Mouse (Mus musculus) forebrain, embryonic 10.5 days (tissue): ENCODE data around the gene Tfrc. TPM values are rescaled to one million over a fixed set of nuclear protein-coding genes. Genes with fewer than 3 reads are reported as not detected.

Experiments used
- DNase-seq: peaks from one replicate; pipeline ENCODE4 v3.0.0-alpha.2; 2017; ENCODE audit warnings: low spot score; ENCODE audit errors: extremely low spot score
- H3K27ac ChIP-seq: fragments of 300-500 bp; sonication (generic); 2 replicates; pipeline ENCODE4 v1.5.1; 2016; ENCODE audit warnings: mild to moderate bottlenecking
- H3K27me3 ChIP-seq: fragments of 300-500 bp; sonication (generic); 2 replicates; pipeline ENCODE4 v1.6.1; 2016; ENCODE audit warnings: mild to moderate bottlenecking; ENCODE audit not compliant: poor library complexity, severe bottlenecking
- H3K36me3 ChIP-seq: fragments of 300-500 bp; sonication (generic); replicated peaks from 2 replicates; pipeline ENCODE4 v1.6.1; 2016; ENCODE audit warnings: mild to moderate bottlenecking, moderate library complexity
- H3K4me1 ChIP-seq: fragments of 300-500 bp; sonication (generic); 2 replicates; pipeline ENCODE4 v1.6.1; 2016
- H3K4me3 ChIP-seq: fragments of 300-500 bp; sonication (generic); 2 replicates; pipeline ENCODE4 v1.5.1; 2016; ENCODE audit warnings: mild to moderate bottlenecking, moderate library complexity
- H3K9me3 ChIP-seq: fragments of 300-500 bp; sonication (generic); 2 replicates; pipeline ENCODE4 v1.6.1; 2016; ENCODE audit warnings: mild to moderate bottlenecking, moderate library complexity
- WGBS: fragments of 180-500 bp; shearing (Covaris S2); methylation state at CpG from one replicate; pipeline ENCODE4 v1.1.7; 2016; 5-methylcytosine and 5-hydroxymethylcytosine counted together
- polyA plus RNA-seq: library from polyadenylated mRNA; unstranded; fragments of >200 nt; fragmentation: Nextera tagmentation; extraction: Ambion mirVana; gene quantifications from 2 replicates; pipeline ENCODE4 v1.2.1, GENCODE M21; 2016

The Tfrc gene
- polyA plus RNA-seq, 1 experiment from 2014 or later, result 72.0 TPM

- Histone ChIP-seq H3K9me3 (no peaks in the 10 kb centered on the region), H3K4me3 (no peak overlapping the region), H3K27me3 (no peaks in the 10 kb centered on the region), H3K4me1 (no peaks in the 10 kb centered on the region; the same call in 1 of the 2 replicates), H3K36me3 (peaks cover 56% of the 10 kb centered on the region), H3K27ac (no peak overlapping the region)
- 36% methylated on average over 5 of the region's 5 CpGs for WGBS
- peak; percentile 48 for DNase-seq
These were observed 73.5 kb downstream of the Tfrc start for GRCm38 (mm10) chr16:32682194-32682593.

Other genes starting within 250 kb of the Tfrc start
- gene Tm4sf19, start 208.4 kb upstream of the Tfrc start, polyA plus RNA-seq, result not detected in 2 replicates
- 39.0 and 39.2 TPM in 2 replicates for gene Tctex1d2, start 189.2 kb upstream of the Tfrc start, polyA plus RNA-seq
- 41.7 and 41.9 TPM in 2 replicates for gene Pcyt1a, start 178.0 kb upstream of the Tfrc start, polyA plus RNA-seq
- gene Slc51a, start 121.0 kb upstream of the Tfrc start, polyA plus RNA-seq, result 0.28 and 0.37 TPM in 2 replicates
- gene Zdhhc19, start 112.7 kb upstream of the Tfrc start, polyA plus RNA-seq, result not detected in 2 replicates
- 10.1 and 11.0 TPM in 2 replicates for gene Tnk2, start 35.0 kb downstream of the Tfrc start, polyA plus RNA-seq
- gene Muc4, start 127.0 kb downstream of the Tfrc start, polyA plus RNA-seq, result 0.15 TPM in 1 of 2 replicates, not detected in the other
- not detected in 2 replicates for gene Muc20, start 188.5 kb downstream of the Tfrc start, polyA plus RNA-seq
- not detected in 2 replicates for gene Smbd1, start 201.6 kb downstream of the Tfrc start, polyA plus RNA-seq